Mouse (Mus musculus): Measurements from ENCODE around the gene Gm12166. TPM values are rescaled to one million over a fixed set of nuclear protein-coding genes. Genes with fewer than 3 reads are reported as not detected.

The Gm12166 gene
- polyA plus RNA-seq, 1 experiment from 2014 or later: 2.4 TPM

DNA sequence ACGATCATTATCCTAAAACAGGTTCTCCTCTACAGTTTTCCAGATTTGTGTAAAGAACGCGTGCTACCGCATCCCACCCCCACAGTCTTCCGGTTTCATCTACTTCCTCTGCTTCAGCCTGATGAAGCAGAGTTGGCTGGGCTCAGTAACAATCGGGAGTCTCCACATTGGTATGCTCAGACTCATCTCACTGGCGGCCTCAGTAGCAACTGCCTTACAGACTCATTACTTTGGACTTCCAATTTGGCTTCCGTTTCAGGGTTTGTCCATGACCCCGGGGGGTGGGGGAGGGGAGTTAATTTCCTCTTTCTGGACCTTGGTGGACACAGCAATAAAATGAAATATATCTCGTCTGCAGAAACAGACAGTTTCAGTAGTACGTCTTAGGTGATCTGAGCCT lies 12.8 kb downstream of the Gm12166 start:
- Histone ChIP-seq H3K9me3 (replicated peaks) (no peaks in the 10 kb centered on the region), H3K27ac (replicated peaks) (no peak overlapping the region), H3K4me1 (no peaks in the 10 kb centered on the region), H3K36me3 (no peaks in the 10 kb centered on the region), H3K4me3 (no peak overlapping the region), H3K27me3 (ENCODE audit: low read depth, poor library complexity, severe bottlenecking) (no peaks in the 10 kb centered on the region)
- DNase-seq (ENCODE audit: low spot score): no peak
- 87% methylated on average over 11 of the region's 11 CpGs for WGBS

DNA sequence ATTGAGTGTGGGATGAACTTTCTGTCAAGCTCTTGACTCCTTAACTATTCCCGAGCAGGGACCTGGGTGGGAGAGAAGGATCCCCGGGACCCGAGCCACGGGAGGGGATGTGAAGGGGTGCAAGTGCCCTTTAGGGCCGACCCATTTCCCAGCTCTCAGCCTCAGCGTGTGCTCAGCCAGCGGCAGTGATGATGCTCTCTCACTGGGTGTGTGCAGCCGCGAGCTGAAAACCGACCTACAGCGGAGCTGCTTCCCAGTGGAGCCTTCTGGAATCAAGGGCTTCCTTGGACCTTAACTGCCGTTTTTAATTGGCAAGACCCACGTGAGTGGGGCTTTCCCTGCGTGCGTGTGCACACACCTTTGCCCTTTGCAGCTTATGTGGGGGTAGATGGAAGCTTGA lies 13.2 kb downstream of the Gm12166 start:
- Histone ChIP-seq H3K27me3 (ENCODE audit: low read depth, poor library complexity, severe bottlenecking) (no peaks in the 10 kb centered on the region), H3K4me1 (no peaks in the 10 kb centered on the region), H3K36me3 (no peaks in the 10 kb centered on the region), H3K27ac (replicated peaks) (no peak overlapping the region), H3K4me3 (no peak overlapping the region), H3K9me3 (replicated peaks) (no peaks in the 10 kb centered on the region)
- no peak for DNase-seq (ENCODE audit: low spot score)
- 87% methylated on average over 15 of the region's 15 CpGs for WGBS

DNA sequence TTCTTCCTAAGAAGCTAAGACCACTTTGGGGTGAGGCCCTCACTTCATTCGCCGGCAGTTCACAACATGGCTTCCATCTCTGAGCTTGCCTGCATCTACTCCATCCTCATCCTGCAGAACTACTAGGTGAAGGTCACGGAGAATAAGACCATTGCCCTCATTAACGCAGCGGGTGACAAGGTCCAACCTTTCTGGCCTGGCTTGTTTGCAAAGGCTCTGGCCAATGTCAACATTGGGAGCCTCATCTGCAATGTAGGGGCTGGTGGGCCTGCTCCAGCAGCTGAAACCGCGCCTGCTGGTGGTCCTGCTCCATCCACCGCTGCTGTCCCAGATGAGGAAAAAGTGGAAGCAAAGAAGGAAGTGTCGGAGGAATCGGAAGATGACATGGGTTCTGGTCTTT lies 15.7 kb downstream of the Gm12166 start:
- no peak overlapping the region for H3K4me3 ChIP-seq
- 96% methylated on average over 10 of the region's 10 CpGs for WGBS
- H3K4me1 ChIP-seq: no peaks in the 10 kb centered on the region
- no peak overlapping the region for H3K27ac ChIP-seq (replicated peaks)
- DNase-seq (ENCODE audit: low spot score): no peak
- no peaks in the 10 kb centered on the region for H3K36me3 ChIP-seq
- H3K27me3 ChIP-seq (ENCODE audit: low read depth, poor library complexity, severe bottlenecking): no peaks in the 10 kb centered on the region
- H3K9me3 ChIP-seq (replicated peaks): no peaks in the 10 kb centered on the region

DNA sequence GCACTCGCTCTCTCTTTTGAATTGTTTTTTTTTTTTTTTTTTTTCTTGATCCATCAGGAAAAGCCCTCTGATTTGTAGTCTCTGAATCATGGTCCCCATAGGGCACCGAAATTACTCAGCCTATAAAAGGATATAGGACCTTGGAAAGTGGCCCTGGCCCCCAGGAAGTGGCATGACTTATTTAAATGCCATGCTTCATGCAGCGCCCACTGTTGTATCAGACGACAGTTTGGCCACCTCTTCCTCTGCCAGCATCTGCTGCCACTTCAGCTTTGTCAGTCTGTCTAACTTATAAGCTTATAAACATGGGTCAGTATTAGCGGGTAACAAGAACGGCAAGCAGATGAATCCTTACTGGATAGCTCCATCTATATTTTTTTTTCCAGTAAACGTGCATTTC lies 19.2 kb downstream of the Gm12166 start:
- Histone ChIP-seq H3K36me3 (no peaks in the 10 kb centered on the region), H3K4me1 (no peaks in the 10 kb centered on the region), H3K4me3 (no peak overlapping the region), H3K27ac (replicated peaks) (no peak overlapping the region), H3K27me3 (ENCODE audit: low read depth, poor library complexity, severe bottlenecking) (no peaks in the 10 kb centered on the region), H3K9me3 (replicated peaks) (no peaks in the 10 kb centered on the region)
- no peak for DNase-seq (ENCODE audit: low spot score)
- WGBS: 92% methylated on average over 7 of the region's 7 CpGs

DNA sequence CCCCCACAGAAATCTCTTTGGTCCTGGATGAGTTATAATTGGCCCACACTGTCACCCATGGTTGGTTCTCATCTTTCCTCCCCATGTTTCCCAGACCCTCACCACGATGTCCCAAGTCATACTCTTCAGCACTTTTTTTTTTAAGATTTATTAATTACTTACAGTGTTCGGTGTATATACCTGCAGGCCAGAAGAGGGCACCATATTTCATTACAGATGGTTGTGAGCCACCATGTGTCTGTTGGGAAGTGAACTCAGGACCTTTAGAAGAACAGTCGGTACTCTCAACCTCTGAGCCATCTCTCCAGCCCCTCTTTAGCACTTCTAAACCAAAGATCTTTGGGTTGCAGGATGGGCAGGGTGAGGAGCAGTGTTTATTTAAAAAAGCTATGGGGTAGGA lies 20.7 kb downstream of the Gm12166 start:
- no peaks in the 10 kb centered on the region for H3K36me3 ChIP-seq
- WGBS: 61% methylated on average over 3 of the region's 3 CpGs
- no peaks in the 10 kb centered on the region for H3K4me1 ChIP-seq
- DNase-seq (ENCODE audit: low spot score): no peak
- no peak overlapping the region for H3K27ac ChIP-seq (replicated peaks)
- no peak overlapping the region for H3K4me3 ChIP-seq
- H3K27me3 ChIP-seq (ENCODE audit: low read depth, poor library complexity, severe bottlenecking): no peaks in the 10 kb centered on the region
- no peaks in the 10 kb centered on the region for H3K9me3 ChIP-seq (replicated peaks)

DNA sequence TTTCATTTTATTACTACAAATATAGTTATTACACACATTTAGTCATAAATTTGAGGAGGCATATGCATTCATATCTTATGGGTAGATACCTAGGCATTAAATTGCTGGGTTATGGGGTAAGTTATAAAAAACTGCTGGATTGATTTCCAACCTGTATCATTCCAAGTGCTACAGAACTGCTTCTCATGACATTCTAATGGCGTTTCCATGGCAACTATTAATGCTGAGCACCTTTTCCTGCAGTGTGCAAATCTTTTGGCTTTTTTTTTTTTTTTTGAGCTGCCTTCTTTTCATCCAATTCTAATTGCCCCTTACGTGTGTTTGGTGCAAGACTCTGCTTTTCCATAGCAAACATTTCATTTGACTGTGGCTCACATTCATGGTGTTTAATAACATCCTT lies 22.1 kb downstream of the Gm12166 start:
- no peaks in the 10 kb centered on the region for H3K9me3 ChIP-seq (replicated peaks)
- H3K27ac ChIP-seq (replicated peaks): no peak overlapping the region
- H3K36me3 ChIP-seq: no peaks in the 10 kb centered on the region
- H3K4me3 ChIP-seq: no peak overlapping the region
- no peak for DNase-seq (ENCODE audit: low spot score)
- H3K4me1 ChIP-seq: peaks cover 6% of the 10 kb centered on the region; the same call in 1 of the 2 replicates
- WGBS: 79% methylated on average over 2 of the region's 2 CpGs
- no peaks in the 10 kb centered on the region for H3K27me3 ChIP-seq (ENCODE audit: low read depth, poor library complexity, severe bottlenecking)

DNA sequence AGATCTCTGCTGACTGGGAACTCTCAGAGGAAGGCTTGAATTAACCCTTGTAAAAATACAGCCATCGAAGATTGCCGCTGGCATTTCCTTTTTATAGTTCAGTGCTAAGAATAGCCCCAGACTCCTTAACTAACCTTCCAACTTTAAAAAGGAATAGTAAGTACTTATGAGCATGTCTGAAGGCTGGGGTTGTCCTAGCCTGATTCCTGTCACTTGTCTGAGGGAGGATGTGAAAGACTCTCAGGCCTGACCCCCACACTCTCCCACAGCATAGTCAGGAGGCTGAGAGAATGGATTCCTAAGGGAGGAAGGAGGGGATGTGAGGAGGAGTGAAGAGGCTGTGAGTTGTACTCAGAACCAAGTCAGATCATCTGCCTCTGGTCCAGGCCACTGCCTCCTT lies 22.6 kb downstream of the Gm12166 start:
- Histone ChIP-seq H3K27me3 (ENCODE audit: low read depth, poor library complexity, severe bottlenecking) (no peaks in the 10 kb centered on the region), H3K36me3 (no peaks in the 10 kb centered on the region), H3K4me3 (no peak overlapping the region), H3K27ac (replicated peaks) (no peak overlapping the region), H3K9me3 (replicated peaks) (no peaks in the 10 kb centered on the region), H3K4me1 (peaks cover 6% of the 10 kb centered on the region; the same call in 1 of the 2 replicates)
- no peak for DNase-seq (ENCODE audit: low spot score)
- WGBS: 87% methylated on average over 2 of the region's 2 CpGs

DNA sequence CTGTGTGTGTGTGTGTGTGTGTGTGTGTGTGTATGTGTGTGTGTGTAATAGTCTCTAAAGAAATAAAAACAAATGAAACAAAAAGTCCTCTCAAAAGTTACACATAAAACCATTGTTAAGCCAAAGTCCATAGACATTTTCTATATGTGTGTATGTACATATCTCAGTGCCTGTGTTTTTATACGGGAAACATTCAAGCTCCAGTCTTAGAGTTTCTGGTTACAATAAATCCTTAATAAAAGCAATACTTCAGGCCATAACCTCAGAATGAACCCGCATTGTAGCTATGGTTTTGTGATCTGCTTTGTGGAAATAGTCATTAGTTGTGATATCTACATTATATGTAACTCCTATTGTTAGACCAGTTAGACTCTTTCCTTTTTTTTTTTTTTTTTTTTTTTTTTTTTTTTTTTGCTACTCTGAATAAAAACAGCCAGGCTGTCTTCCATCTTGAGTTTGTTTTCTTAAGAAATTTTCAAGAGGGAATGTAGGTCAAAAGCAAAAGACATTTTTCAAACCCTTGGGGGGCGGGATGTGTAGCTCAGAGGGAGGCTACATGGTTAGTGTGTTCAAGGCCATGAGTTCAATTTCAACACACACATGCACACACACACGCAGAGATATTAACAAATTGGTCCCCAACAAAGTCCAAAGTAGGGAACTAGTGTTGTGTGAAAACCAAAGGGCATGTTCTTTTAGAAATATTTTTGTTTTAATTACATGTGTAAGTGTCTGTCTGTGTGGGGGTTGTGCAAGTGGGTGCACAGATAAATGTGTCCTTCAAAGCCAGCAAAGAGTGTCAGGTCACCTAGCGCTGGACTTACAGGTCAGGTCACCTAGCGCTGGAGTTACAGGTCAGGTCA lies 23.9 kb downstream of the Gm12166 start:
- Histone ChIP-seq H3K27me3 (ENCODE audit: low read depth, poor library complexity, severe bottlenecking) (no peaks in the 10 kb centered on the region), H3K9me3 (replicated peaks) (no peaks in the 10 kb centered on the region), H3K4me3 (no peak overlapping the region), H3K4me1 (peaks cover 6% of the 10 kb centered on the region; the same call in 1 of the 2 replicates), H3K36me3 (no peaks in the 10 kb centered on the region), H3K27ac (replicated peaks) (no peak overlapping the region)
- 87% methylated on average over 6 of the region's 6 CpGs for WGBS
- DNase-seq (ENCODE audit: low spot score): no peak

DNA sequence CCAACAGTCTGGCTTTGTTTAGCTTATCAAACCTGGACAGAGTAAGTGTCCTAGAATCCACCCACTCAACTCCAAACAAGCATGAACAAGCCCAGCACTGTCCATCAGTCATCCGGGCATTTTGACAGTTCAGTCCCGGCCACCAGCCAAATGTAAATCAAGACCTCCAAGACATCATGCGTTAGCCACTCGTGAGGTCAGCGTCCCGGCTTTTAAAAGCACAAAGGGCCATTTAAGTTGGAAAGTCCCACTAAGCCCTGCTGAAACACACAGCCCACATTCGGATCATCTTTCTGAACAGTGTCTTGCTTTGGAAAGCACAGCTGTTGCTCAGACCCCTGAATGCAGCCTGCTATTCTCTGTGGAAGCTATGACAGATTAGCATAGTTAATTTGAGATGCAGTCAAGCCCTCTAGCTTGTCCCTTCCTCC lies 26.1 kb downstream of the Gm12166 start:
- Histone ChIP-seq H3K4me1 (peaks cover 6% of the 10 kb centered on the region; the same call in 1 of the 2 replicates), H3K4me3 (no peak overlapping the region), H3K9me3 (replicated peaks) (no peaks in the 10 kb centered on the region), H3K27me3 (ENCODE audit: low read depth, poor library complexity, severe bottlenecking) (no peaks in the 10 kb centered on the region), H3K27ac (replicated peaks) (no peak overlapping the region), H3K36me3 (no peaks in the 10 kb centered on the region)
- no peak for DNase-seq (ENCODE audit: low spot score)
- WGBS: 73% methylated on average over 7 of the region's 7 CpGs

DNA sequence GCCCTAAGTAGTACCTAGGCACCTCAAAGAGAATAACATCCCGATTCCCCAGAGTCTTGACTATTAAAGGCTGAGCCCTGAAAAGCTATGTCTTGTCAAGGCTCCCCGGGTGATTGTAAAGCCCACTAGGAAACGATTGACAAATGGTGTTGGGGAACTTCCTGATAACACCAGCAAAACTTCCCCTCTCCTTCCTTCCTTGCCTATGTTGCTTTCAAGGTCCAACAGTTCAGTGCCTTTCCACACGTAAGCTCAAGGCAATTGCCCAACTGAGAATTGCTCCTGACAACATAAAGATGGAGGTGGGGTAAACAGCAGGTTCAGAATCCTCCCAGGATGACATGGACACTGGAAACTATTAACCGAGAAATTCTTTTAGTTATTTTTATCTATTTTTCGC lies 29.1 kb downstream of the Gm12166 start:
- Histone ChIP-seq H3K4me1 (peaks cover 11% of the 10 kb centered on the region), H3K36me3 (no peaks in the 10 kb centered on the region), H3K9me3 (replicated peaks) (no peaks in the 10 kb centered on the region), H3K27me3 (ENCODE audit: low read depth, poor library complexity, severe bottlenecking) (no peaks in the 10 kb centered on the region), H3K4me3 (no peak overlapping the region), H3K27ac (replicated peaks) (no peak overlapping the region)
- 86% methylated on average over 6 of the region's 6 CpGs for WGBS
- no peak for DNase-seq (ENCODE audit: low spot score)

DNA sequence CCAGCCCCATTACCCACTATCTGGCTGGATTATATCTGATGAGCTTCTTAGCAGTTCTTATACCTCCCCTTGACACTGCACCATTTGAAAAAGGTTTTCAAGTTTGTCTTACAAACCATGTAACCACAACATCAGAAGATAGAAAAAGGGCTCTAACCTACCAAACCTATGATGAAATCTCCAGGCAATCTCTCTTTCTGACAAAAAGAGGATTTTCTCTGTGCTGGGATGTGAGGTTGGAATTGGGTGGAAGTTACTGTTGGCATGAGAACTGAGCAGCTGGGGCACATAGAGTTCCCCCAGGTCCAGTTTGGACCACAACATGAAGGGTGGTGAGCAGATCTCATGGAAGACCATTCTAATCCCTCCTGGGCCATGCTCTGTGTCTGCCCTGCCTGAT lies 30.3 kb downstream of the Gm12166 start:
- Histone ChIP-seq H3K36me3 (no peaks in the 10 kb centered on the region), H3K4me1 (peaks cover 11% of the 10 kb centered on the region), H3K27me3 (ENCODE audit: low read depth, poor library complexity, severe bottlenecking) (no peaks in the 10 kb centered on the region), H3K4me3 (no peak overlapping the region), H3K9me3 (replicated peaks) (no peaks in the 10 kb centered on the region), H3K27ac (replicated peaks) (no peak overlapping the region)
- no peak for DNase-seq (ENCODE audit: low spot score)

DNA sequence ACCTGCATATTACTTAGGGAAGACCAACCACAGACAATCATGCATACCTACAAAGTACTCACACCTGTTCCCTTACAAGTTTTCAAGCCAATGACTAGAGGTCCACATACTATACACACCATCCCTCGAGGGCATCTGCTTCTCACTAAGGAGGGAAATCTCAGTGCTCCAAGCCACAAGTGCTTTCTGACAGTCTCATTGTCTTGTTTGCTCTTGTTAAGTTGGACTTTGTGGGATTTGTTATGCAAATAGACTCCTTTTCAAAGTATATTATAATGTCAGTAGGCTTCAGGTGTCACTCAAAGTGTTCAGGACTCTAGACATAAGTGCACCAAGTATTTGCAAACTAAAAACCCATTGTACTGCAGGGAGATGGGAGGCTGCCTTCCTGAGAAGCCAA lies 31.9 kb downstream of the Gm12166 start:
- Histone ChIP-seq H3K4me3 (no peak overlapping the region), H3K36me3 (no peaks in the 10 kb centered on the region), H3K9me3 (replicated peaks) (no peaks in the 10 kb centered on the region), H3K4me1 (peaks cover 5% of the 10 kb centered on the region; the same call in 1 of the 2 replicates), H3K27me3 (ENCODE audit: low read depth, poor library complexity, severe bottlenecking) (no peaks in the 10 kb centered on the region), H3K27ac (replicated peaks) (no peak overlapping the region)
- no peak for DNase-seq (ENCODE audit: low spot score)
- 75% methylated on average over 1 of the region's 1 CpGs for WGBS

DNA sequence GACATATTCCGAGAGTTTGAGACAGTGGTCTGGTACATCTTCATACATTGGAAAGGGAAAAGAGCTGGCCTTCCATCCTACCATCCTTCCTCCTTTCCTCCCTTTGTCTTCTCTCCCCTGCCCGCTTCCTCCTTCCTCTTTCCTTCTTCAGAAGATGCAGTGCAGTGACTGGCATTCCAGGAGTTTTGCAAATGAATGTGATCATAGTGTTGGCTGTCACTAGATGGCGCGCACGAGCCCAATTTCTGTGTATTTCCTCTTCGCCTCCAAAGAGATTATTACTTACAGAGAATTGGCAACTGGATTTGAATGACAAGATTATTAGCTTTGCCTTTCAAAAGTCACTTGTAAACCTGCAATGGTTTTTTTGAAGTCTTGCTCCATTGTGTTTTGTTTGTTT lies 36.1 kb downstream of the Gm12166 start:
- 26% methylated on average over 6 of the region's 6 CpGs for WGBS
- peak; percentile 65 for DNase-seq (ENCODE audit: low spot score)

More for the DNA sequence above, 36.1 kb downstream of the Gm12166 start:
- no peak overlapping the region for H3K27ac ChIP-seq (replicated peaks)
- H3K27me3 ChIP-seq (ENCODE audit: low read depth, poor library complexity, severe bottlenecking): no peaks in the 10 kb centered on the region
- peaks cover 5% of the 10 kb centered on the region; the same call in 1 of the 2 replicates for H3K4me1 ChIP-seq
- no peak overlapping the region for H3K4me3 ChIP-seq
- H3K36me3 ChIP-seq: no peaks in the 10 kb centered on the region
- H3K9me3 ChIP-seq (replicated peaks): no peaks in the 10 kb centered on the region
